Mouse (Mus musculus) embryonic stem cell, embryonic (primary cell): ENCODE measurements around the gene Hoxb4.

Experiments used
- CTCF ChIA-PET, 4 experiments: fragments of 300-600 bp in 2 of 4; fragments of 350-600 bp in 2 of 4; sonication (Branson Sonifier 250); formaldehyde crosslinking; loops; one replicate each; lab custom pipeline; 2022; ENCODE audit warnings: inconsistent platforms in 2 of 4; lab: Charles Lee
- POLR2A ChIA-PET, 4 experiments: fragments of 300-600 bp in 2 of 4; fragments of 350-600 bp in 2 of 4; sonication (Branson Sonifier 250); formaldehyde crosslinking; loops; one replicate each; lab custom pipeline; 2022; ENCODE audit warnings: antibody characterized with exemption in 4 of 4, inconsistent platforms in 1 of 4; lab: Charles Lee

The Hoxb4 gene

DNA sequence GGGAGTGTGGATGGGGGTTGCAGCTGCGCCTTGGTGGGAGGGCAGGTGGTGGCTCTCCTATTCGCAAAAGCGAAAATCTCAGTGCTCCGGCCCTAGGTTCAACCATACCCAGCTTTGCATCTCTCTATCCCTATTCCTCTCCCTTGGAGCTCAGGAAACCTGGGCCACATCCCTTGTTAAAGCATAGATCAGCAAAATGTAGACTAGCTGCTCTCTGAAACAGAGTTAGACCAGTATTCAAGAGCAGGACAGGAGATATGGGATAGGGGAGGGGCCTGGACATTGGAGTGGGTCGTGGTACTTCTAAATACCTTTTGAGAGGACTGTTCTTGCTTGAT is 2.8 kb upstream of the Hoxb4 start:
- ChIA-PET POLR2A (interaction anchor here in 3 of 4 experiments (0.6 to 3.3 kb wide), 4 partner anchors 11 to 219 kb away, joined by 4 to 9 read pairs (median 4); no protein-coding TSS in a partner anchor), CTCF (interaction anchor here in 2 of 4 experiments (0.8 to 1.8 kb wide), 4 partner anchors 9 to 124 kb away, joined by 3 to 5 read pairs (median 4); partner anchors contain the start of gene Hoxb5 (in 2 of the 2))

DNA sequence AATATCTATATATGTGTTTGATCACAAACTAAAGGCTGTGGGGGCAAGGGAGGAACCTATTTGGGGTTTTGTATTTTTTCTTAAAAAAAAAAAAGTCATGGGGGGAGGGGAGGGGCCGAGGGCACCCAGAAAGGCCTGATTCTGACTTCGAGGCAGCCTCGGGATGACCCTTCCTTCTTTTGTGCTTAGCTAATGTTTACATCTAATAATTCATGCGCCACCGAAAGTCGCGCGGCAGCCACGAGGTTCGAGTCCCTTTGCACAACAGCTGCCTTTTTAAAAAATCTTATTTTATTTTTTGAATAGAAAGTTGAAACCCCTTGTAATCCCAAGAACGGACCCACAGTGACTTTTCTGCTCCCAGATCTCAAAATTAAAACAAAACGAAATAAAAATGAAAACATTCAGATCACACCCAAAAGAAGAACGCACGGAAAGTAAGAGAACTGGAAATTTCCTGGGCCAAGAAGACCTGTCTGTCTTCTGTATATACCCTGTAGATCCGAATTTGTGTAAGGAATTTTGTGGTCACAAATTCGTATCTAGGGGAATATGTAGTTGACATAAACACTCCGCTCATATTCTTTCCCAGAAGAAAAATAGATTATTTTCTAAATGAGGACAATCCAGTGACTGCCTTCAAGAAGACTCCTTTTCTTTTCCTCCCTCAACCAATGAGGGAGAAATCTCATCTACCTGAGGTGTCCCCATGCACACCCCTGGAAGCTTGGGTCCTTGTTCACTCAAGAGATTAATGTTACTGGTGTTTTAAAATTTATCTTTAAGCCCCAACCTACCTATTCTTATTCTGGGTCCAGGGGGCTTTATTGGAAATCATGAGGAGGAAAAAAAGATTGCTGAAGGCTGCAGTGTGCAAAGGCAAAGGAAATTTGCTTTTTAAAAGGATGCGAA is 1.1 kb upstream of the Hoxb4 start:
- CTCF ChIA-PET, result interaction anchor here in 2 of 4 experiments (0.6 kb wide), 2 partner anchors 217 to 337 kb away, joined by 3 to 4 read pairs; no protein-coding TSS in a partner anchor
- POLR2A ChIA-PET, result interaction anchor here in 3 of 4 experiments (0.7 to 1.3 kb wide), 4 partner anchors 10 to 35 kb away, joined by 3 read pairs; no protein-coding TSS in a partner anchor

GRCm38 (mm10) chr11:96318368-96319070 is 452 bp downstream of the Hoxb4 start:
- POLR2A ChIA-PET, result interaction anchor here in 1 of 4 experiments (1.0 kb wide), 1 partner anchor 14 kb away, joined by 3 read pairs; no protein-coding TSS in a partner anchor
- CTCF ChIA-PET, result no interaction called here

- ChIA-PET CTCF (interaction anchor here in 1 of 4 experiments (0.6 kb wide), 1 partner anchor 12 kb away, joined by 3 read pairs; no protein-coding TSS in a partner anchor), POLR2A (no interaction called here)
Measured at GRCm38 (mm10) chr11:96319071-96319902, 1.2 kb downstream of the Hoxb4 start.

DNA sequence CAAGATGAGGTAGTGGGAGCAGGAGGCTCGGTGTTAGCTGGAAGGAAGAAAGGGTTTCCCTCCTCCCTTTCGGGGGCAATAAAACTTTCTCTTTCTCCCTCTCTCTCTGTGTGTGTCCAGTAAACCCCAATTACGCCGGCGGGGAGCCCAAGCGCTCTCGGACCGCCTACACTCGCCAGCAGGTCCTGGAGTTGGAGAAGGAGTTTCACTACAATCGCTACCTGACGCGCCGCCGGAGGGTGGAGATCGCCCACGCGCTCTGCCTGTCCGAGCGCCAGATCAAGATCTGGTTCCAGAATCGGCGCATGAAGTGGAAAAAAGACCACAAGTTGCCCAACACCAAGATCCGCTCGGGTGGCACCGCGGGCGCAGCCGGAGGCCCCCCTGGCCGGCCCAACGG is 1.8 kb downstream of the Hoxb4 start:
- POLR2A ChIA-PET, result no interaction called here

GRCm38 (mm10) chr11:96320688-96321087 is 2.6 kb downstream of the Hoxb4 start:
- CTCF ChIA-PET, result interaction anchor here in 1 of 4 experiments (0.5 to 0.6 kb wide), 2 partner anchors 84 to 377 kb away, joined by 4 read pairs; no protein-coding TSS in a partner anchor
- POLR2A ChIA-PET, result no interaction called here

More for the DNA sequence above, 1.8 kb downstream of the Hoxb4 start:
- CTCF ChIA-PET, result interaction anchor here in 1 of 4 experiments (0.6 kb wide), 1 partner anchor 12 kb away, joined by 3 read pairs; no protein-coding TSS in a partner anchor

DNA sequence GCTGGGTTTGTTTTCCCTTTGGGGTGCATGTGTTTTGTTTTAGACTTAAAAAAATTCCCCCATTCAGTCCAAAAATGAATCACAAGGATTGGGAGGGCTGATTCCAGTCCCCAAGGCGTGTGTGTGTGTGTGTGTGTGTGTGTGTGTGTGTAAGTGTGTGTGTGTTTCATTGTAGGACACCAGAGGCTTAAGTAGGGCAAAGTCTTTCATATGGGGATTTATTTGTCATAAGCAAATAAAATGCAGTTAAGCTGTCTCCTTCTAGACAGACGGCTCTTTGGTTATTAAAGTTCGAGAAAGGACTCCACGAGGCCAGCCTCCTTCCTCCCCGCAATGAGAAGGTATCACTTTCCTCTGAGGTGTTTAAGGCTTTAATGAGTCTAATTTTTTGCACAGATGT is 3.8 kb downstream of the Hoxb4 start:
- POLR2A ChIA-PET, result interaction anchor here in 1 of 4 experiments (0.6 to 1.6 kb wide), 4 partner anchors 10 to 153 kb away, joined by 3 to 4 read pairs (median 3); no protein-coding TSS in a partner anchor
- CTCF ChIA-PET, result interaction anchor here in 3 of 4 experiments (0.6 to 1.1 kb wide), 4 partner anchors 10 to 240 kb away, joined by 3 to 5 read pairs (median 4); no protein-coding TSS in a partner anchor

- POLR2A ChIA-PET, result interaction anchor here in 2 of 4 experiments (0.7 to 1.6 kb wide), 4 partner anchors 9 to 64 kb away, joined by 3 to 4 read pairs (median 4); partner anchors contain the start of gene Hoxb5 (in 1 of the 2)
- CTCF ChIA-PET, result interaction anchor here in 3 of 4 experiments (0.5 to 1.1 kb wide), 4 partner anchors 9 to 297 kb away, joined by 3 to 5 read pairs (median 4); no protein-coding TSS in a partner anchor
Measured at GRCm38 (mm10) chr11:96322738-96323137, 4.7 kb downstream of the Hoxb4 start.

- POLR2A ChIA-PET, result interaction anchor here in 2 of 4 experiments (0.7 to 1.6 kb wide), 3 partner anchors 9 to 29 kb away, joined by 3 to 4 read pairs (median 4); partner anchors contain the start of gene Hoxb5 (in 1 of the 2)
- CTCF ChIA-PET, result interaction anchor here in 1 of 4 experiments (0.5 kb wide), 1 partner anchor 296 kb away, joined by 4 read pairs; no protein-coding TSS in a partner anchor
Measured at GRCm38 (mm10) chr11:96323154-96323553, 5.1 kb downstream of the Hoxb4 start, which contains the start of gene Hoxb3. Gene Hoxb3, plus strand, starts transcription at chr11:96323326.

- POLR2A ChIA-PET, result interaction anchor here in 1 of 4 experiments (0.7 to 1.3 kb wide), 3 partner anchors 10 to 320 kb away, joined by 3 to 4 read pairs (median 3); no protein-coding TSS in a partner anchor
- CTCF ChIA-PET, result interaction anchor here in 3 of 4 experiments (0.5 to 2.0 kb wide), 6 partner anchors 9 to 862 kb away, joined by 3 to 9 read pairs (median 4); no protein-coding TSS in a partner anchor
Measured at GRCm38 (mm10) chr11:96324125-96324524, 6.1 kb downstream of the Hoxb4 start.

GRCm38 (mm10) chr11:96324965-96325364 is 6.9 kb downstream of the Hoxb4 start:
- ChIA-PET POLR2A (interaction anchor here in 1 of 4 experiments (0.6 to 0.9 kb wide), 3 partner anchors 9 to 111 kb away, joined by 4 to 7 read pairs (median 5); partner anchors contain the start of gene Hoxb5), CTCF (interaction anchor here (0.6 to 2.0 kb wide), 8 partner anchors 10 to 114 kb away, joined by 3 to 7 read pairs (median 5); no protein-coding TSS in a partner anchor)

- ChIA-PET CTCF (interaction anchor here in 2 of 4 experiments (0.6 to 2.0 kb wide), 2 partner anchors 31 to 47 kb away, joined by 5 to 7 read pairs; no protein-coding TSS in a partner anchor), POLR2A (interaction anchor here in 2 of 4 experiments (0.5 to 1.9 kb wide), 3 partner anchors 11 to 24 kb away, joined by 4 to 6 read pairs (median 5); partner anchors contain the start of gene Hoxb2 (in 1 of the 2))
Measured at GRCm38 (mm10) chr11:96325747-96326212, 7.7 kb downstream of the Hoxb4 start.

DNA sequence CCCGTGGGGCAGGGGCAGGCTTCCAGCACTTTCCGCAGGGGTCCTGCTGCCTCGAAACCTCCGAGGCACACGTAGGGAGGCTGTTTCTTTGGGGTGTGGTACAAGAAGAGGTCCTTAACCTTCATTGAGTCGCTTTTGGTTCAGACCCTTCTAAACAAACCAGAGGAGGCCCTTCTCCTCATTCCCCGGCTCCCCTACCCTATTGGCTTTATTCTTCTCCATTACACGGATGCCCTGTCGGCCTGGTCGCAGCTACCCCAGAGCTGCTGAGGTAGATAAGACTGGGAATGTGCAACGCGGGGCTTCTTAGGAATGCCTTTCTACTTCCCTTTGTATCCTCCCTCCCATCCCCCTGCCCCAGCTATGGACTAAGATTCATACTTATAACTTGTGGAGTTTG is 8.6 kb downstream of the Hoxb4 start:
- CTCF ChIA-PET, result interaction anchor here in 3 of 4 experiments (0.5 to 1.4 kb wide), 7 partner anchors 18 to 64 kb away, joined by 3 to 6 read pairs (median 3); partner anchors contain the start of gene Hoxb5 (in 1 of the 3)
- POLR2A ChIA-PET, result interaction anchor here in 2 of 4 experiments (0.7 to 1.9 kb wide), 5 partner anchors 10 to 47 kb away, joined by 3 to 5 read pairs (median 3); no protein-coding TSS in a partner anchor

DNA sequence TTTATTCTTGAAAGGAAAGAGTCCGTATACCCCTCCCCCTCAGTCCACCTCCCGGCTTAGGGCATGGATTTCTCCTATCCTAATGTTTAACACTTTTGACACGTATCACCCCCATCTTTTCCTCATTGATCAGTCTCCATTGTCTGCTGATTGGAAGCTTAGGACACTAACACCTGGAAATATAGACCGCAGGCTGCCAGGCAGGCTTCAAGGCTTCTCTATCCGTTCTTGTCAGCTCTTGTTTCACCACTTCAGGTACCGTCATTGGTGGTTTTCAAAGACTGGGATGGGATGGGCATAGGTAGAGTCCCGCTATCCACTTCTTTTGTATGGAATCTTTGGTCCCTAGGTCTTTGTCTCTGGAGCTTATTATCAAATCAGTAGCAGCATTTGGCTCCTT is 9.1 kb downstream of the Hoxb4 start:
- POLR2A ChIA-PET, result interaction anchor here in 2 of 4 experiments (0.7 to 1.9 kb wide), 5 partner anchors 11 to 47 kb away, joined by 3 to 5 read pairs (median 3); no protein-coding TSS in a partner anchor
- CTCF ChIA-PET, result interaction anchor here in 3 of 4 experiments (0.5 to 1.4 kb wide), 5 partner anchors 17 to 65 kb away, joined by 3 to 4 read pairs (median 3); no protein-coding TSS in a partner anchor

DNA sequence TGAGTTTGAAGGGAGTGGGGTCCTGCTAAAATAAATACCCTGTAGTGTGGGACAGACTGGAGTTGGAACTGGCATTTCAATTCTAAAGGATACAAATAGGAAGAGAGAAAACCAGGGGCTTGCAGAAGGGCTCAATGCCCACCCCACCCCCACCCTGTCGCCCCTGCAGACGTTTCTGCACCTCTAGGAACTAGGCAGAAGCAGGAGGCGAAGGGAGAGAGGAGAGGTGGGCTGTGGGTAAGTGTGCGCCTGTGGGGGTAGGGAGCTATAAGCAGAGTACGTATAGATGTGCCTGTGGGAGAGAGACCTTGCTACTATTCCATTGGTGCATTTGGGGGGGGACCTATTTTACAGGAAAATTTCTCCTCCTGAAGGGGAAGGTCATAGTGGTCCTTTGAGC is 9.7 kb downstream of the Hoxb4 start:
- POLR2A ChIA-PET, result no interaction called here
- CTCF ChIA-PET, result interaction anchor here in 1 of 4 experiments (1.4 kb wide), 1 partner anchor 25 kb away, joined by 3 read pairs; no protein-coding TSS in a partner anchor

GRCm38 (mm10) chr11:96328605-96329004 is 10.5 kb downstream of the Hoxb4 start:
- CTCF ChIA-PET, result interaction anchor here in 1 of 4 experiments (1.1 kb wide), 1 partner anchor 50 kb away, joined by 3 read pairs; no protein-coding TSS in a partner anchor
- POLR2A ChIA-PET, result interaction anchor here in 2 of 4 experiments (0.7 to 0.8 kb wide), 2 partner anchors 13 to 25 kb away, joined by 3 read pairs; no protein-coding TSS in a partner anchor
